Mouse (Mus musculus) forebrain, embryonic 16.5 days (tissue): Measurements from ENCODE around the gene Ptch2. TPM values are rescaled to one million over a fixed set of nuclear protein-coding genes. Genes with fewer than 3 reads are reported as not detected.
A peak's percentile ranks its signal among the peaks of the same experiment; 100 is the strongest.

Experiments
- ATAC-seq: fragments of 200-750 bp; cut with Nextera tagmentation; 2 replicates; pipeline ENCODE4 v1.8.0; 2017; ENCODE audit warnings: mild to moderate bottlenecking, moderate library complexity
- H3K27ac ChIP-seq: fragments of 300-500 bp; sonication (generic); 2 replicates; pipeline ENCODE4 v1.5.1; 2014; ENCODE audit warnings: low read length, control low read depth
- H3K27me3 ChIP-seq: fragments of 300-500 bp; sonication (generic); replicated peaks from 2 replicates; pipeline ENCODE4 v1.6.1; 2014; ENCODE audit warnings: low read length; ENCODE audit not compliant: control insufficient read depth, insufficient read depth
- H3K36me3 ChIP-seq: fragments of 300-500 bp; sonication (generic); 2 replicates; pipeline ENCODE4 v1.6.1; 2014; ENCODE audit not compliant: control insufficient read depth, insufficient read depth
- H3K4me1 ChIP-seq: fragments of 300-500 bp; sonication (generic); replicated peaks from 2 replicates; pipeline ENCODE4 v1.6.1; 2014; ENCODE audit warnings: low read length; ENCODE audit not compliant: control insufficient read depth, insufficient read depth
- H3K4me2 ChIP-seq: fragments of 300-500 bp; sonication (generic); 2 replicates; pipeline ENCODE4 v1.6.1; 2014; ENCODE audit warnings: mild to moderate bottlenecking, low read length, control low read depth
- H3K4me3 ChIP-seq: fragments of 300-500 bp; sonication (generic); replicated peaks from 2 replicates; pipeline ENCODE4 v1.5.1; 2014; ENCODE audit warnings: mild to moderate bottlenecking, low read length, control low read depth
- H3K9ac ChIP-seq: fragments of 300-500 bp; sonication (generic); replicated peaks from 2 replicates; pipeline ENCODE4 v1.6.1; 2014; ENCODE audit warnings: low read depth, low read length, control low read depth
- H3K9me3 ChIP-seq: fragments of 300-500 bp; sonication (generic); 2 replicates; pipeline ENCODE4 v1.6.1; 2016; ENCODE audit warnings: low read length; ENCODE audit not compliant: control insufficient read depth
- WGBS: fragments of 180-500 bp; shearing (Covaris S2); extraction: QIAGEN DNeasy Blood & Tissue Kit; methylation state at CpG from one replicate; pipeline ENCODE4 v1.1.7; 2014; 5-methylcytosine and 5-hydroxymethylcytosine counted together
- polyA plus RNA-seq: library from polyadenylated mRNA; unstranded; fragments of >200 nt; fragmentation: Nextera tagmentation; extraction: Ambion mirVana; gene quantifications from 2 replicates; pipeline ENCODE4 v1.2.1, GENCODE M21; 2015

Gene Ptch2
- 2.9 and 5.5 TPM in 2 replicates for polyA plus RNA-seq

DNA sequence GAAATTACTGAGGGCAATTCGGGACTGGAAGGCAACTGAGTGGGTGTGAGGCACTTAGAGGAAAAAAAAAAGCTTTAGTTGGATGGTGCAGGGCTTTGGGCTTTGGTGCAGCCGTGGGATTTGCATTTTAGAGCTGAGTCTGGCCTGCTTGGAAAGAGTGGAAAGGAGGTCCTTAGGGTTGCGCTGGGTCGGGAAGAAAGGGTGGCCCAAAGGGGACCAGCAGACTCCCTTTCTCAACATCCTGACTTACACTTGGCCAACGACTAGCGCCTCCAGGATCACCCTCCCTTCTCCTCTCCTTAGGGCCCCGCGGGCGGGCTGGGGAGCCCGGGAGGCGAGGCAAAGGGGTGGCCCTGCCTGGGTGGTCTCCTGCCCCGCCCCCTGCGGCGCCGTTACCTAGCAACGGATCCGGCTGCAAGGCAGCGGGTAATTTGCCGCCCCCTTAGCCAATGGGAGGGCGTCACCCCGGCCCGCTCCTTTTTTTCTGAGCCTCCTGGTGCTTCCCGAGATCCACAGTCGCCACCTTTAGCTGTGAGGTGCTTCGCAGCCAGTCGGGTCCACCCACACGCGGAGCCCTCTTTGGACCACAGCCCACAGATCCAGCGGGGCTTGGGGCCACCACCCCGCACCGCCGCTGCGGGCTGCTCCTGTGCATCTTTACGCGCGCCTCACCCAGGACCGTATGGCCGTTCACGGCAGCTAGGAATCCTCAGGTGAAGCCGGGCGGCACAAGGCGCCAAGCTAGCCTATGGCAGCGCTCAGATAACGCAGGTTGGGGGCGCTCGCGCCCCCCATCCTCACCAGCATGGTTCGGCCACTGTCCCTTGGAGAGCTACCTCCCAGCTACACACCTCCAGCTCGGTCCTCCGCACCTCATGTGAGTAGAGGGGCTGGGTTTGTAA is at the start of gene Ptch2:
Ptch2 (plus strand) TSS at position 525 of the 902 bp plus-strand sequence.
- peak within 1 kb of the TSS; percentile 59 for H3K9ac ChIP-seq
- WGBS: under 1% methylated on average over 46 of the region's 50 CpGs
- peak within 1 kb of the TSS; percentile 50 for H3K4me3 ChIP-seq
- ATAC-seq: peak; percentile 92
- no peaks in the 10 kb centered on the region for H3K9me3 ChIP-seq
- H3K36me3 ChIP-seq: no peaks in the 10 kb centered on the region
- H3K27ac ChIP-seq: no peak within 1 kb of the TSS
- H3K4me2 ChIP-seq: peak within 1 kb of the TSS; percentile 76
- H3K4me1 ChIP-seq: peaks cover 10% of the 10 kb centered on the region
- H3K27me3 ChIP-seq: no peaks in the 10 kb centered on the region; the same call in 1 of the 2 replicates

GRCm38 (mm10) chr4:117048836-117049235 is 47.0 kb upstream of the Ptch2 start:
- no peak overlapping the region for H3K4me2 ChIP-seq
- no peaks in the 10 kb centered on the region for H3K27me3 ChIP-seq
- no peak overlapping the region for H3K27ac ChIP-seq
- 0 out of 2 replicates have a peak, but pooled peaks cover under 1% of the 10 kb centered on the region for H3K4me1 ChIP-seq
- no peaks in the 10 kb centered on the region for H3K36me3 ChIP-seq
- H3K4me3 ChIP-seq: no peak overlapping the region
- H3K9ac ChIP-seq: no peak overlapping the region
- no peaks in the 10 kb centered on the region for H3K9me3 ChIP-seq
- ATAC-seq: no peak
- WGBS: 72% methylated on average over 3 of the region's 3 CpGs

- WGBS: 100% methylated on average over 1 of the region's 1 CpGs
- H3K27me3 ChIP-seq: no peaks in the 10 kb centered on the region
- no peaks in the 10 kb centered on the region for H3K9me3 ChIP-seq
- no peaks in the 10 kb centered on the region for H3K36me3 ChIP-seq
- 0 out of 2 replicates have a peak, but pooled peaks cover 3% of the 10 kb centered on the region for H3K4me1 ChIP-seq
- H3K9ac ChIP-seq: no peak overlapping the region
- ATAC-seq: no peak
- H3K27ac ChIP-seq: no peak overlapping the region
- H3K4me2 ChIP-seq: no peak overlapping the region
- H3K4me3 ChIP-seq: no peak overlapping the region
Observed at GRCm38 (mm10) chr4:117049485-117049884, 46.4 kb upstream of the Ptch2 start.

- Histone ChIP-seq H3K4me2 (no peak overlapping the region), H3K4me3 (no peak overlapping the region), H3K27ac (no peak overlapping the region), H3K9me3 (no peaks in the 10 kb centered on the region), H3K36me3 (no peaks in the 10 kb centered on the region), H3K27me3 (no peaks in the 10 kb centered on the region), H3K9ac (no peak overlapping the region), H3K4me1 (0 out of 2 replicates have a peak, but pooled peaks cover 3% of the 10 kb centered on the region)
- ATAC-seq: no peak
- 79% methylated on average over 4 of the region's 4 CpGs for WGBS
Observed at GRCm38 (mm10) chr4:117052626-117053025, 43.2 kb upstream of the Ptch2 start.

DNA sequence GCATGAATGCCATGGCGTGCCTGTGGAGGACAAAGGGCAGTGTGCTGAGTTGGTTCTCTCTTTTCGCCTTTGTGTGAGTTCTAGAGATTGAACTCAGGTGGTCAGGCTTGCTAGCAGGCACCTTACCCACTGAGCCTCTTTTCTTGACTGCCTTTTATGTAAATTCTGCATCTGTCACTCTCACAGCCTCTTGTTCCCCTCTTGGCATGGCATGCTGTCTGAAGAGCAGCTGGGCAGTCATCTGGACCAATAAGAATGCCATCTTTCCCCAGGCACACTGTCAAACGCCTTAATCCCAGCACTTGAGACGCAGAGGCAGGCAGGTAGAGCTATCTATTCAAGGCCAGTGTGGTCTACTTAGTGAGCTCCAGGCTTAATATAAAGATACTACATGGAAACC is 41.9 kb upstream of the Ptch2 start:
- ATAC-seq: peak; percentile 49; the same call in 1 of the 2 replicates
- no peak overlapping the region for H3K9ac ChIP-seq
- no peaks in the 10 kb centered on the region for H3K36me3 ChIP-seq
- H3K9me3 ChIP-seq: no peaks in the 10 kb centered on the region
- H3K4me2 ChIP-seq: no peak overlapping the region
- peak overlapping the region; percentile 45; the same call in 1 of the 2 replicates for H3K27ac ChIP-seq
- no peaks in the 10 kb centered on the region for H3K27me3 ChIP-seq
- H3K4me3 ChIP-seq: no peak overlapping the region
- 0 out of 2 replicates have a peak, but pooled peaks cover 3% of the 10 kb centered on the region for H3K4me1 ChIP-seq
- WGBS: 60% methylated on average over 4 of the region's 4 CpGs

DNA sequence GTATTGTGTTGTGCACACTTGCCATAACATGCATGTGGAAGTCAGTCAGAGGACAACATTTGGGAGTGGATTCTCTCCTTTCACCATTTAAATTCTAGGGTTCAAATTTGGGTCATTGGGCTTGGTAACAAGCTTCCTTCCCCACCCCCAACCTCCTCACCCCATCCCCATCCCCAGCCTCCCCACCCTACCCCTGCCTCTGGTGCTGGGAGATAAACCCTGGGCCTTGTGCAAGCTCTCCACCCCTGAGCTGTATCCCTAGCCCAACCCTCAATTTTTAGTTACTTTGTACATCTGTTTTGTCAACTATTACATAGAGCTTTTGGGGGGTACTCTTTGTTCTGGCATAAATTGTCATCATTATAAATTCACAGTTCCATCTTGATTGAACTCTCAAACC is 39.8 kb upstream of the Ptch2 start:
- Histone ChIP-seq H3K9me3 (no peaks in the 10 kb centered on the region), H3K27ac (no peak overlapping the region), H3K9ac (no peak overlapping the region), H3K4me3 (no peak overlapping the region), H3K27me3 (no peaks in the 10 kb centered on the region), H3K36me3 (no peaks in the 10 kb centered on the region), H3K4me1 (0 out of 2 replicates have a peak, but pooled peaks cover 3% of the 10 kb centered on the region), H3K4me2 (no peak overlapping the region)
- ATAC-seq: no peak

DNA sequence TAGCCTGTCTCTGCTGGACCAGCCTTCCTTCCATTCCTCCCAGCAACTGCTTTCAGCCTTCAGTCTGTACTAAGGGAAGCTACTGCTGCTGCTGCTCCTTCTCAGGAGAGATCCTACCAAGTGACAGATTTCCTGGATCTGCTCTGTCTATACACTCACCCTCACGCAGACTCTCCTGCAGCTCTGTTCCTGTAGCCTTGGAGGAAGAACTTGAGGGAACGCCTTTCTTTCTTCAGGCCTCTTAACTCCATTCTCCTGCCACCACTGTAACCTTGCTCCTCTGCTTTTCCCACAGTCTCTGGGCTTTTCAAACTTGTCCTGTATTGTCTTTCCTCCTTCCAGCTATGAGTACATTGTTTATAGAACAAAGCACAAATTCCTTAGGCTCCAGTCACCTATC is 39.4 kb upstream of the Ptch2 start:
- H3K4me3 ChIP-seq: no peak overlapping the region
- 62% methylated on average over 2 of the region's 2 CpGs for WGBS

DNA sequence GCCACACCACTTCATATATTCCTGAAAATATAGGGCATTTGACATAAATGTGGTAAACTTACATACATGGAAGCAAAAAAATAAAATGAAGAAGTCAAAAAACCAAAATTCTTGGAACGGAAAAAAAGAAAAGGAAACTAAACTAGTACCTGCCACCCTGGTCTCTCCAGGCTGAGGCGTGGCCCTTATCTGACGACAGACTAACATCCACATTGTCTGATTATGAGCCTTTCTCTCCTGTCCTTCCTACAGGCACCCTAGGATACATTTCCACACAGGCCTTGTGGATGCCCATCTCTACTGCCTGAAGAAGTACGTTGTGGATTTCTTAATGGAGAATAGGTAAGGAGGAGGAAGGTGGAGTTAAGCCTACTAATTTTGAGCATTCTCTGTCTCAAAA is 37.4 kb upstream of the Ptch2 start:
- no peak for ATAC-seq
- H3K4me1 ChIP-seq: 0 out of 2 replicates have a peak, but pooled peaks cover 3% of the 10 kb centered on the region
- no peak overlapping the region for H3K27ac ChIP-seq
- WGBS: 93% methylated on average over 4 of the region's 4 CpGs
- no peaks in the 10 kb centered on the region for H3K36me3 ChIP-seq
- no peak overlapping the region for H3K4me2 ChIP-seq
- H3K27me3 ChIP-seq: no peaks in the 10 kb centered on the region
- H3K9me3 ChIP-seq: no peaks in the 10 kb centered on the region
- H3K4me3 ChIP-seq: no peak overlapping the region
- H3K9ac ChIP-seq: no peak overlapping the region

More for the DNA sequence above, 39.4 kb upstream of the Ptch2 start:
- no peak for ATAC-seq
- Histone ChIP-seq H3K9ac (no peak overlapping the region), H3K27ac (no peak overlapping the region), H3K4me2 (no peak overlapping the region), H3K27me3 (no peaks in the 10 kb centered on the region), H3K36me3 (no peaks in the 10 kb centered on the region), H3K9me3 (no peaks in the 10 kb centered on the region), H3K4me1 (0 out of 2 replicates have a peak, but pooled peaks cover 3% of the 10 kb centered on the region)

DNA sequence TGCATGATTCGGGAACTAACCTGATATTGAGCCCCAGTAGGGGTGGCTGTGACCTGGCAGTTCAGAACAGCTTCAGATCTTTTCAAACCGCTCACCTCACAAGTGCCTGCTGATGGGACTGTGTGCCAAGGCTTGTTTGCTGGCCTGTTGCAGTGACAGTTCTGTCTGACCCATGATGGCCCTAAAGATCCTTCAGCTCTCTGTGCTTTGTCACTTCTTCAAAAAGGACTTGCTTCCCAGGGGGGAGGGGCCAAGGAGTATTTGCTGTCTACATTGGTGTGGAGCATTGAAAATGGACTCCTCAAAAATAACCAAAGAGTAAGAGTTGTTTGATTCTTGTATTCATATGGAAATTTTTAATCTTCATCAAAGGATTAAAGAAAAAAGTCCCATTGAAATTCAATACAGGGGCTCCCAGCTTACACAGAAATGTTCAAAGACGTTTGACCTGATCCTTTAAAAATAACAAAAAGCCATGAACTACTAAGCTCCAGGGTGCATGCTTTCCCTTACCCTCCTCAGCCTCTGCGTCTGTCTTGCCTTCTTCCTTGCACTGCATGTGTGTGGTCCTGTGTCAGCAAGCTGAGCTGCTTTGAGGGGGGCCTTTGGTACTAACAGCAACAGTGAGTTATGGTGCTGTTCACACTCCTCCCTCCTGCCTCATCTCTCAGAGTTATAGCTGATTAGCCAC is 33.0 kb upstream of the Ptch2 start:
- no peak overlapping the region for H3K4me2 ChIP-seq
- H3K9me3 ChIP-seq: no peaks in the 10 kb centered on the region
- no peak for ATAC-seq
- no peaks in the 10 kb centered on the region for H3K4me1 ChIP-seq
- no peak overlapping the region for H3K9ac ChIP-seq
- no peaks in the 10 kb centered on the region for H3K27me3 ChIP-seq
- no peak overlapping the region for H3K27ac ChIP-seq
- WGBS: 18% methylated on average over 4 of the region's 4 CpGs
- peaks cover 16% of the 10 kb centered on the region; the same call in 1 of the 2 replicates for H3K36me3 ChIP-seq
- H3K4me3 ChIP-seq: no peak overlapping the region
